Mouse (Mus musculus) forebrain, embryonic 14.5 days (tissue): ENCODE measurements around the gene Olfr154. TPM values are rescaled to one million over a fixed set of nuclear protein-coding genes. Genes with fewer than 3 reads are reported as not detected.
"Not testable (repeated sequence)": the region's sequence is repeated elsewhere in the genome, so short reads cannot be mapped to it uniquely, and the experiment has no call there.

ENCODE experiments used
- ATAC-seq: fragments of 200-750 bp; cut with Nextera tagmentation; 2 replicates; pipeline ENCODE4 v1.8.0; 2017; ENCODE audit warnings: mild to moderate bottlenecking, moderate library complexity
- DNase-seq: peaks from one replicate; pipeline ENCODE4 v3.0.0-alpha.2; 2015; ENCODE audit warnings: low spot score
- H3K27ac ChIP-seq: fragments of 300-500 bp; sonication (generic); 2 replicates; pipeline ENCODE4 v1.5.1; 2014; ENCODE audit warnings: low read depth, mild to moderate bottlenecking, control low read depth, low read length, moderate library complexity
- H3K27me3 ChIP-seq: fragments of 300-500 bp; sonication (generic); replicated peaks from 2 replicates; pipeline ENCODE4 v1.6.1; 2014; ENCODE audit warnings: low read length, control low read depth, mixed read lengths; ENCODE audit not compliant: control insufficient read depth, insufficient read depth
- H3K36me3 ChIP-seq: fragments of 300-500 bp; sonication (generic); 2 replicates; pipeline ENCODE4 v1.6.1; 2014; ENCODE audit warnings: low read length, control low read depth; ENCODE audit not compliant: control insufficient read depth, insufficient read depth
- H3K4me1 ChIP-seq: fragments of 300-500 bp; sonication (generic); 2 replicates; pipeline ENCODE4 v1.6.1; 2014; ENCODE audit warnings: antibody characterized with exemption, low read length, control low read depth; ENCODE audit not compliant: control insufficient read depth, insufficient read depth
- H3K4me2 ChIP-seq: fragments of 300-500 bp; sonication (generic); 2 replicates; pipeline ENCODE4 v1.6.1; 2014; ENCODE audit warnings: mild to moderate bottlenecking, control low read depth, low read length
- H3K4me3 ChIP-seq: fragments of 300-500 bp; sonication (generic); 2 replicates; pipeline ENCODE4 v1.5.1; 2014; ENCODE audit warnings: low read depth, low read length, control low read depth
- H3K9ac ChIP-seq: fragments of 300-500 bp; sonication (generic); 2 replicates; pipeline ENCODE4 v1.6.1; 2014; ENCODE audit warnings: mild to moderate bottlenecking, low read length, control low read depth, moderate library complexity
- H3K9me3 ChIP-seq: fragments of 300-500 bp; sonication (generic); replicated peaks from 2 replicates; pipeline ENCODE4 v1.6.1; 2016; ENCODE audit warnings: low read length, control low read depth, mixed read lengths; ENCODE audit not compliant: control insufficient read depth
- WGBS: fragments of 180-500 bp; shearing (Covaris S2); extraction: QIAGEN DNeasy Blood & Tissue Kit; methylation state at CpG from one replicate; pipeline ENCODE4 v1.1.7; 2014; 5-methylcytosine and 5-hydroxymethylcytosine counted together
- polyA plus RNA-seq: library from polyadenylated mRNA; unstranded; fragments of >200 nt; fragmentation: Nextera tagmentation; extraction: Ambion mirVana; gene quantifications from 2 replicates; pipeline ENCODE4 v1.2.1, GENCODE M21; 2014

Gene Olfr154
- not detected in 2 replicates for polyA plus RNA-seq

- not testable (repeated sequence) for H3K9me3 ChIP-seq, H3K4me2 ChIP-seq, H3K27ac ChIP-seq, H3K27me3 ChIP-seq, ATAC-seq, H3K9ac ChIP-seq, H3K36me3 ChIP-seq, H3K4me3 ChIP-seq, DNase-seq, H3K4me1 ChIP-seq
Observed at GRCm38 (mm10) chr2:85664355-85664754, at the start of gene Olfr154. Olfr154 (minus strand) TSS chr2:85664455.

GRCm38 (mm10) chr2:85711159-85711558 is 46.9 kb upstream of the Olfr154 start:
- H3K27me3 ChIP-seq, result no peaks in the 10 kb centered on the region
- 8% methylated on average over 1 of the region's 1 CpGs for WGBS
- DNase-seq, result no peak
- H3K9me3 ChIP-seq, result no peaks in the 10 kb centered on the region
- no peaks in the 10 kb centered on the region for H3K36me3 ChIP-seq
- H3K4me1 ChIP-seq, result no peaks in the 10 kb centered on the region
- H3K27ac ChIP-seq, result no peak overlapping the region
- no peak overlapping the region for H3K9ac ChIP-seq
- no peak overlapping the region for H3K4me3 ChIP-seq
- H3K4me2 ChIP-seq, result no peak overlapping the region
- no peak for ATAC-seq

DNA sequence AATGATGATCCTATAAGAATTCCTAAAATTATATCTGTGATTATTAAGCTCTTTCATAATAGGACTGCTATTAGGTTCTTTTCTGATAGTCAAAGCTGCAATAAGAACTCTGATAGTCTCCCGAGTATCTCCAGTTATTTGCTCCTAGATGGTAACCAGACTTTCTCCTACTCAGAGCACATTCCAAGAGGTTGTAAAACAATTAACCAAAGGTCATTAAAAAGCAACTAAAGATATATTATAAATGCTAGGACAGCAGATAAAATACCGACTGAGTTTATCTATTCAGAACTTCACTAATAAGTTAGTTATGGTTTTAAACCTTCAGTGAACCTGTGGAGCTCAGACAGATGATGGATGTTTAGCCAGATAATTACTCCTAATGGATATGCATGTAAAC is 46.4 kb upstream of the Olfr154 start:
- H3K4me3 ChIP-seq, ATAC-seq, H3K27ac ChIP-seq, H3K9me3 ChIP-seq, H3K9ac ChIP-seq, H3K27me3 ChIP-seq, DNase-seq, H3K4me2 ChIP-seq, H3K4me1 ChIP-seq, H3K36me3 ChIP-seq: not testable (repeated sequence)
- 80% methylated on average over 2 of the region's 2 CpGs for whole genome bisulfite sequencing

DNA sequence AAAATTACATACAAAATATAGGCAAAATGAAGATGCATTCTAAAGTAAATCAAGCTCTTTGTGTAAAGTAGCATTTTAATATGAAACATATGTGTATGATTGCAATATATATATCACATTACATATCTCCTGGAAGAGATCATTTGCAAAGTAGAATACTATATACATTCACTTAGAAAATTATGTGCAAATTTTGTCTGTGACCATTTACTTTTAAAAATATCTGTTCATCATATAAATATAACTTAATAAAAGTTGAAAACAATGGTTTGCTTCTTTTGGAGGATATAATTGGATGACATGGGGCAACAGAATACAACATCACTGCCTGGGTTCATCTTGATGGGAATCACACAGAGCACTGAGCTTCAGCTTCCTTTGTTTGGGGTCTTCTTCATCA is 24.9 kb upstream of the Olfr154 start, which contains the start of gene Olfr1008:
Olfr1008 (plus strand) TSS at position 301 of the 400 bp plus-strand sequence.
- ATAC-seq (no peak), DNase-seq (no peak)
- H3K9ac ChIP-seq, result no peak within 1 kb of the TSS
- H3K27me3 ChIP-seq, result no peaks in the 10 kb centered on the region
- H3K4me2 ChIP-seq, result no peak within 1 kb of the TSS
- H3K36me3 ChIP-seq, result no peaks in the 10 kb centered on the region
- no peaks in the 10 kb centered on the region for H3K4me1 ChIP-seq
- H3K27ac ChIP-seq, result no peak within 1 kb of the TSS
- no peaks in the 10 kb centered on the region for H3K9me3 ChIP-seq
- no peak within 1 kb of the TSS for H3K4me3 ChIP-seq

GRCm38 (mm10) chr2:85678667-85679066 is 14.4 kb upstream of the Olfr154 start, which contains the start of gene Olfr1006:
Olfr1006 (minus strand) TSS chr2:85678767.
- Histone ChIP-seq H3K4me3 (no peak within 1 kb of the TSS), H3K36me3 (no peaks in the 10 kb centered on the region), H3K27me3 (no peaks in the 10 kb centered on the region), H3K4me1 (no peaks in the 10 kb centered on the region), H3K9ac (no peak within 1 kb of the TSS), H3K27ac (no peak within 1 kb of the TSS), H3K4me2 (no peak within 1 kb of the TSS), H3K9me3 (no peaks in the 10 kb centered on the region)
- ATAC-seq (no peak), DNase-seq (no peak)

- no peak within 1 kb of the TSS for H3K4me2 ChIP-seq
- no peak within 1 kb of the TSS for H3K9ac ChIP-seq
- H3K4me3 ChIP-seq, result no peak within 1 kb of the TSS
- H3K4me1 ChIP-seq, result no peaks in the 10 kb centered on the region
- no peaks in the 10 kb centered on the region for H3K36me3 ChIP-seq
- 92% methylated on average over 1 of the region's 1 CpGs for WGBS
- no peaks in the 10 kb centered on the region for H3K27me3 ChIP-seq
- no peak for ATAC-seq
- no peaks in the 10 kb centered on the region for H3K9me3 ChIP-seq
- DNase-seq, result no peak
- no peak within 1 kb of the TSS for H3K27ac ChIP-seq
Observed at GRCm38 (mm10) chr2:85650604-85651003, 13.7 kb downstream of the Olfr154 start, which contains the start of gene Olfr1002. Olfr1002 (minus strand) TSS chr2:85650704.

Other genes with a start within 250 kb of the Olfr154 start
- not detected in 2 replicates for gene Olfr993, start 249.6 kb downstream of the Olfr154 start, polyA plus RNA-seq
- not detected in 2 replicates for gene Olfr994, start 228.0 kb downstream of the Olfr154 start, polyA plus RNA-seq
- not detected in 2 replicates for gene Olfr995, start 220.8 kb downstream of the Olfr154 start, polyA plus RNA-seq
- gene 4833423E24Rik, start 145.4 kb downstream of the Olfr154 start, polyA plus RNA-seq, result 0.08 and 0.12 TPM in 2 replicates
- not detected in 2 replicates for gene Olfr996, start 85.2 kb downstream of the Olfr154 start, polyA plus RNA-seq
- gene Olfr998, start 75.5 kb downstream of the Olfr154 start, polyA plus RNA-seq, result not detected in 2 replicates
- not detected in 2 replicates for gene Olfr1000, start 52.6 kb downstream of the Olfr154 start, polyA plus RNA-seq
- gene Olfr1002, start 13.8 kb downstream of the Olfr154 start, polyA plus RNA-seq, result not detected in 2 replicates
- not detected in 2 replicates for gene Olfr1006, start 14.3 kb upstream of the Olfr154 start, polyA plus RNA-seq
- not detected in 2 replicates for gene Olfr1008, start 25.0 kb upstream of the Olfr154 start, polyA plus RNA-seq
- gene Olfr1009, start 51.0 kb upstream of the Olfr154 start, polyA plus RNA-seq, result not detected in 2 replicates
- gene Olfr1012, start 98.3 kb upstream of the Olfr154 start, polyA plus RNA-seq, result not detected in 2 replicates
- not detected in 2 replicates for gene Olfr1013, start 102.6 kb upstream of the Olfr154 start, polyA plus RNA-seq
- gene Olfr1014, start 108.3 kb upstream of the Olfr154 start, polyA plus RNA-seq, result not detected in 2 replicates
- gene Olfr1015, start 117.6 kb upstream of the Olfr154 start, polyA plus RNA-seq, result not detected in 2 replicates
- not detected in 2 replicates for gene Olfr1016, start 138.1 kb upstream of the Olfr154 start, polyA plus RNA-seq
- gene Olfr1018, start 154.0 kb upstream of the Olfr154 start, polyA plus RNA-seq, result not detected in 2 replicates
- not detected in 2 replicates for gene Olfr1019, start 181.0 kb upstream of the Olfr154 start, polyA plus RNA-seq
- not detected in 2 replicates for gene Olfr1020, start 182.6 kb upstream of the Olfr154 start, polyA plus RNA-seq
- gene Olfr1022, start 204.1 kb upstream of the Olfr154 start, polyA plus RNA-seq, result not detected in 2 replicates
- not detected in 2 replicates for gene Olfr1023, start 221.2 kb upstream of the Olfr154 start, polyA plus RNA-seq
- gene Olfr1024, start 240.6 kb upstream of the Olfr154 start, polyA plus RNA-seq, result not detected in 2 replicates